Mouse (Mus musculus) hindlimb bud, embryonic 11.5 days (tissue): ENCODE data around the gene Rapgef5.

Experiments
- DNase-seq: peaks from one replicate; pipeline ENCODE4 v3.0.0-alpha.2; 2012; ENCODE audit warnings: low read depth, low spot score; ENCODE audit errors: extremely low spot score

Rapgef5 gene

GRCm38 (mm10) chr12:117666391-117666790 lies 150.1 kb downstream of the Rapgef5 start:
- no peak for DNase-seq

GRCm38 (mm10) chr12:117669610-117670400 lies 153.5 kb downstream of the Rapgef5 start:
- no peak for DNase-seq

- no peak for DNase-seq
Observed at GRCm38 (mm10) chr12:117673188-117673587, 156.9 kb downstream of the Rapgef5 start.

GRCm38 (mm10) chr12:117674511-117674910 lies 158.2 kb downstream of the Rapgef5 start:
- no peak for DNase-seq

- DNase-seq: no peak
Observed at GRCm38 (mm10) chr12:117676265-117676664, 160.0 kb downstream of the Rapgef5 start.

GRCm38 (mm10) chr12:117678916-117679315 lies 162.6 kb downstream of the Rapgef5 start:
- DNase-seq: no peak

GRCm38 (mm10) chr12:117679795-117680194 lies 163.5 kb downstream of the Rapgef5 start:
- no peak for DNase-seq

- no peak for DNase-seq
Observed at GRCm38 (mm10) chr12:117681273-117681672, 165.0 kb downstream of the Rapgef5 start.

GRCm38 (mm10) chr12:117683377-117683776 lies 167.1 kb downstream of the Rapgef5 start:
- no peak for DNase-seq

- no peak for DNase-seq
Observed at GRCm38 (mm10) chr12:117683984-117684383, 167.7 kb downstream of the Rapgef5 start.

GRCm38 (mm10) chr12:117684788-117685187 lies 168.5 kb downstream of the Rapgef5 start:
- DNase-seq: no peak

GRCm38 (mm10) chr12:117685336-117685735 lies 169.1 kb downstream of the Rapgef5 start:
- no peak for DNase-seq

GRCm38 (mm10) chr12:117686732-117687131 lies 170.5 kb downstream of the Rapgef5 start:
- no peak for DNase-seq

GRCm38 (mm10) chr12:117688655-117689548 lies 172.6 kb downstream of the Rapgef5 start:
- DNase-seq: peak; percentile 50

GRCm38 (mm10) chr12:117691336-117691735 lies 175.1 kb downstream of the Rapgef5 start:
- no peak for DNase-seq

GRCm38 (mm10) chr12:117692775-117693174 lies 176.5 kb downstream of the Rapgef5 start:
- DNase-seq: no peak

- no peak for DNase-seq
Observed at GRCm38 (mm10) chr12:117699950-117700665, 183.8 kb downstream of the Rapgef5 start.

- DNase-seq: no peak
Observed at GRCm38 (mm10) chr12:117700927-117701326, 184.6 kb downstream of the Rapgef5 start.

GRCm38 (mm10) chr12:117702291-117702690 lies 186.0 kb downstream of the Rapgef5 start:
- no peak for DNase-seq

- DNase-seq: no peak
Observed at GRCm38 (mm10) chr12:117702928-117703327, 186.6 kb downstream of the Rapgef5 start.

GRCm38 (mm10) chr12:117703413-117703812 lies 187.1 kb downstream of the Rapgef5 start:
- no peak for DNase-seq
